Mouse (Mus musculus) thymus, postnatal 36 days (tissue): Measurements from ENCODE around the gene Kazn.

Experiments
- DNase-seq, 2 experiments: peaks; one replicate each; pipeline ENCODE4 v3.0.0; 2022; ENCODE audit warnings: mixed read lengths in 2 of 2

Kazn gene

DNA sequence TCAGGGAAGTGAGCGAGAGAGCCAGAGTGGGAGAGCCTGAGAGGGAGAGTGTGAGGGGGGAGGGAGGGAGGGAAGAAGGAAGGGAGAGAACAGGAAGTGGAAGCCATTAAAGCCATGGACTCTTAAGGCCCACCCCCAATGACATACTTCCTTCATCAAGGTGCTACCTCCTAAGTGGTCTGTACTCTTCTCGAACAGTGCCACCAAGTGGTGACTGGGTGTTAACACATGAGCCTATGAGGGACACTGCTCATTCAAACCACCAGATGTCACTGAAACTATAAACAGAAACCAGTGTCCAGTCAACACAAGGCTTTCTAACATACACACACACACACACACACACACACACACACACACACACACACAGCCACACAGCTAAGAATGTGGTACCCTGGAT is 77.1 kb downstream of the Kazn start:
- DNase-seq = no peak

DNA sequence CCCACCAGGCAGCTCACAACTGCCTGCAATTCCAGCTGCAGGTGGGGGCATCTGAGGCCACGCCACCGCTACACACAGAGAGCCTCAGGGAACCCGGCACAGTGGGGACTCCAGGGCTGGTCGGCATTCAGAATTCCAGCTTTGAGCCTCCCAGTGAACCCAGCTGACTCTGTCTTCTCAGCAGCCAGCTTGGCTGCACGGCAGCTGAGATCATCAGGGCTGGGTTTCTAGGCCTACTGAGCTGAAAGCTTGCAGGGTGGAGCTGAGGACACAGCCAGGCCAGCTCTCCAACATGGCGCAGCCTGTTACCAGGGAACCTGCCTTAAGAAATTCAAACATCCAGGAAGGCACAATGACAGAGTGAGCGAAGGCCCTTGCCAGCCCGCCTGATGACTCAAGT is 79.2 kb downstream of the Kazn start:
- DNase-seq = no peak

DNA sequence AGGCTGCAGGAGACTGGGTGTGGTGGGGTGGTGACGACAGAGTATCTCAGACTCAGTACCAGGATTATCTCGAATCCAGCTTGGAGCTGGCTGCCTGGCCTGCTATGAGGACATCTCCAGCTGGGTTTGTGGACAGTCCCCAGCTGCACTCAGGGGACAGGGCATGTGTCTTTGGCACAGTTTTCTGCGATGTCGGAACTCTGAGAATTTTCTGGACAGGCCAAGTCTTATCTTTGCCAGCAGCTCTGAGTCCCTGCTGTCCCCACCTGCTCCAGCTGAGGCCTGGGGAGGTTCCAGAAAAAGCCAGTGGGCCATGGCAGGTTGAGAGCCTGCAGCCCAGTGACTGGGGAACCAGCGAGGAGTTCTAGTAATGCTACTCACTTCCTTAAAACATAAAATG is 82.7 kb downstream of the Kazn start:
- no peak for DNase-seq

DNA sequence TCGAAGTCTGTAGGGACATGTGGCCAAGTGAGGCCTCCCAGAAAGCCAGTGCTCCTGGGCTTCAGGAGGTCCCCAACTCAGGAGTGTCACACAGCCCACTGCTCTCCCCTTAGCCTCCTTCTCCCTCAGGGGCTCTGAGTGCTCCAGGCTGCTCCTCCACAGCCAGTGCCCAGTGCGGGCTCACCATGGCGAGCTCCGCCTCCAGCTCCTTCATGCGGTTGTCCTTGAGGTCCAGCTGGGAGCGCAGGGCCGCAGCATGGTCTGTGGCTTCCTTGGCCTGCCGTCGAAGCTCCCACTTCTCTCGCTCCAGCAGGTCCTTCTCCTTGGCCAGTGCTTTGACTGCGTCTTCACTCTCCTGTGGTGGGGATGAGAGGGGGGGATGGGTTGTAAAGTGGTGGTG is 85.0 kb downstream of the Kazn start:
- no peak for DNase-seq

DNA sequence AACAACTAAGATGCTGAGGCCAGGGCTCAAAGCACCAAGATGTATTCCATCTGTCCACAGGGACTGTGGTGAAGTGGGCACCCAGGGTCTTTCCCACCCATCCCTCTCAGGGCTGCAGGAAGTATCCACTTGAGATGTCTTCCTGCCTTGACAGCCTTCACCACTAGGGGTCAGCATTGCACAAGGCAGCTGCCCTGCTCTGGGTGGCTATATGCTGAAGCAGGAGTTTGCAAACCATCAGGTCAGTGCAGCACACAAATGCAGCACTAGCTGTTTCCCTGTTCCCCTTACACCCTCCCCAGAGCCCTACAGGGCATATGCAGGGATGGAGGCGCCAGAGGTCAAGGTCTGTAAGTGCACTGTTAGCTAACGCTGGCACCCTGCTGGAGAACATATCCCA is 85.7 kb downstream of the Kazn start:
- DNase-seq = peak; percentile 66 to 76

DNA sequence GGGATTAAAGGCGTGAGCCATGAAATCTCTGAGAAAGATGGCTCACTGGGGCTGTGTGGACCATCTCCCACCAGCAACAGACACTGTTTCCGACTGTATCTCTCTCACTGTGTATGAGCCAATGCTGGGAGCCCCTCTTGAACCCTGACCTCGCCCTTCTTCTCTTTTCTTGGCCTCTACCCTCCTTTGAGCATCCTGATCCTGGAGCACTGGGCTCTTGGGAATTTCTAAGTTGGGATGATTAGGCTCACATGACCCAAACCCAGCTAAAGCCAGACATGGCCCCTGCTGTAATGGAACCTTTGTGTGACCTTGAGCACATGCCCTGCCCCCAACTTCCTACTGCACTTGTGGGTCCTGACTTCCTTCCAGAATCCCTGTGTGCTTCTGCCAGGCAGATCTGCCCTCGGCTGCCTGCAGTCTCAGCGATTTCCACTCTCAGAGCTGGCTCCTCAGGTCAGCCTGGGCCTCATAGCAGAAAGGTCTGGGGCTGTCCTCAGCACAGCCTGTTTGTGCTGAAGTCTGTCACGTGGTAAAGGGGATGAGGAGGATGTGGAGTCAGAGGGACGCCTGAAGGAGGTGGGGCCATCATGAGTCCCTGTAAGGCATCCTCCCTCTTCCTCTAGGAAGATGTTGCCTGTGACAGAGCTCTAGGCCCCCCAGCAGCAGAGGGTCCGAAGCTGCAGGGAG is 86.3 kb downstream of the Kazn start:
- DNase-seq = no peak

DNA sequence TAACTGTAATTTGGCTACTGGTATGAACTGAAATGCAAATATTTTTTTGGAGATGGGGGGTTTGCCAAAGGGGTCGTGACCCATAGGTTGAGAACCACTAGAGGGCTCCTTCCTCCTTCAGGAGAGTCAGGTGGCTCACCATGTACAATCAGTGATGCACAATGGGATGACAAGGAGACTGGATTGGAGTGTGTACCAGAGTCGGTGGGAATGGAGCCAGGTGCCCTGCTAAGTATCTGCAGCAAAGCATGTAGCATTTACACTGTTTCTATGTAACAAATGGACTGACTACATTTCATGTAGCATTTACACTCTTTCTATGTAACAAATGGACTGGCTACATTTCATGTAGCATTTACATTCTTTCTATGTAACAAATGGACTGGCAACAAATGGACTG is 89.1 kb downstream of the Kazn start:
- DNase-seq = no peak

DNA sequence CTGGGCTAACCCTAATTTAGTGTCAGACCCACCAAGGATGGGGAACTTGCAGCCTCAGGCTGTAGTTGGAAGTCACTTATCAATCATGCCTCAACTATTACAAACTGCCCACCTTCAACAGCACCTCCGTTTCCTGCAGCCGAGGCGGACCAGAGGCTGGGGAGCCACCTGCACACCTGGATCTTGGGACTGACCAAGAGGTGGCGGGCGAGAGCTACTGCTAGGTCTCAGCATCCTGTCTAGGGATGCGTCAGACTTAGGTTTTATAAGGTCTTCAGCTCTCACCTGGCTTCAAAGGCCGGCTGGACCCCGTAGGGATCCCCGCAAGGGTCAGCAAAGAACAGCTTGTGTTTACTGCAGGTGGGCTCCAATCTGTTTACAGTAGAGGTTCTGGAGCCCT is 90.0 kb downstream of the Kazn start:
- DNase-seq = no peak

DNA sequence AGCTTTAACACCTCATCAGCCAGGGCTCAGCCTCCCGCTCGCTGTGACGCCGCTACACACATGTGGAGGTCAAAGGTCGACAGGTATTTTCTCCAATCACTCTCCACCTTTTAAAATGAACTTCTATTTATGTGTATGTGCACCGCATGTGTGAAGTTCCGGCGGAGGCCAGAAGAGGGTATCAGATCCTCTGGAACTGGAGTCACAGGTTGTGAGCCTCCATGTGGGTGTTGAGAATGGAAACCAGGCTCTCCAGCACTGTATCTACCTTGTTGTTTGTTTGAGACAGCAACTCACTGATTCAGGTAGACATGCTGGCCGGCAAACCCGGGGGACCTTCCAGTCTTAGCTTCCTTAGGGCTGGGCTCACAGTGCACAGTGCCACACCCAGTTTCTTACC is 91.5 kb downstream of the Kazn start:
- DNase-seq = no peak

DNA sequence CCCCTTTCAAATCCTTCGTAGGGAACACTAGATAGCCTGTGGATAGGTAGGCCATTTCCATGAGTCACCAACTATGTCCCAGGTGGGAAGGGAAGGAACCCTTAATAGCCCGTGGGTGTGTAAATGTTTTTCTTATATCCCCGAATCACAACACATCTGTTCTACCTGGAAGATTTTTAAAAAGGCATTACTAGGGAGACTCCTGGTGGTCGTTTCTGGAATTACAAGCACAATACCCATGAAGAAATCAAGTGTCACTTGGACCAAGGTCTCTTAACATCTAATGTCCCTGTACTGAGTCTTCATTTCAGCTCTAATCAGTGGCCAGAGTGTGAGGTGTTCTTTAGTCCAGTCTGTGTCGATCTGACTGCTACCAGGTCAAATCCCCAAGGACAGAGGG is 95.1 kb downstream of the Kazn start:
- DNase-seq = no peak

DNA sequence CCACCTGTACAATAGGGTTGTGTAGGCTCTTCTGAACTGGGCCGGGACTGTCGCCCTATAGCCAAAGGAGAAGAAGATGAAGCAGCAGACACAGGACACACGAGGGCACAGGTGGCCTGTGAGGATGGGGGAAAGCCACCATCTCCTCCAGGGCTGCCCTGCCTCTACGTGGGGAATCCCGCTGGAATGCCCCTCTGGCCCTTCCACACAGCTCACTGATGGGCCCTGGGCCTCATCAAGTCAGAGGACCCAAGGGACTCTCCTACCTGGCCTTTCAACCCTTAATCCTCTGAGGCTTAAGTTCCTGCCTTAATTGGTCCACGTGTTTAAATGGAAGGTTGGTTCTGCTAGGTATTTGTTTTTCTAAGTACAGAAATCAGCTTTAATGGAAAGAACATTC is 95.9 kb downstream of the Kazn start:
- no peak for DNase-seq

DNA sequence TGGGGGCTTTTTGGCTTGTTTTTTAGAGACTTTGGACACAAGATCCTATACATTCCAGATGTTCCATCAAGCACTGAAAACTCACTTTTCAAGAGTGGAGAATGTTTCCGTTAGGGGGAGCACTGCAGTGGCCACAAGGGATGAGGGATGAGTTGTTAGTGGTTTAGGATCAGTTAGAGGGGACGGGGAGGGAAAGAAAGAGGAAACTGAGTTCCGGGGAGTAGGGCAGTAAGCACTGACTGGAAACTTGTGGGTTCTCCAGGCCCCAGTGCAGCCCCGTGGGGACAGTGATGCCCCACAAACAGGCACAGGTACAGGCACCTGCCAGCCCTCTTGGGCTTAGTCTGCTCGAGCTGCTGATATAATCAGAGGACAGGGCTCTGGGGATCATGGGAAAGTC is 99.5 kb downstream of the Kazn start:
- DNase-seq = no peak

DNA sequence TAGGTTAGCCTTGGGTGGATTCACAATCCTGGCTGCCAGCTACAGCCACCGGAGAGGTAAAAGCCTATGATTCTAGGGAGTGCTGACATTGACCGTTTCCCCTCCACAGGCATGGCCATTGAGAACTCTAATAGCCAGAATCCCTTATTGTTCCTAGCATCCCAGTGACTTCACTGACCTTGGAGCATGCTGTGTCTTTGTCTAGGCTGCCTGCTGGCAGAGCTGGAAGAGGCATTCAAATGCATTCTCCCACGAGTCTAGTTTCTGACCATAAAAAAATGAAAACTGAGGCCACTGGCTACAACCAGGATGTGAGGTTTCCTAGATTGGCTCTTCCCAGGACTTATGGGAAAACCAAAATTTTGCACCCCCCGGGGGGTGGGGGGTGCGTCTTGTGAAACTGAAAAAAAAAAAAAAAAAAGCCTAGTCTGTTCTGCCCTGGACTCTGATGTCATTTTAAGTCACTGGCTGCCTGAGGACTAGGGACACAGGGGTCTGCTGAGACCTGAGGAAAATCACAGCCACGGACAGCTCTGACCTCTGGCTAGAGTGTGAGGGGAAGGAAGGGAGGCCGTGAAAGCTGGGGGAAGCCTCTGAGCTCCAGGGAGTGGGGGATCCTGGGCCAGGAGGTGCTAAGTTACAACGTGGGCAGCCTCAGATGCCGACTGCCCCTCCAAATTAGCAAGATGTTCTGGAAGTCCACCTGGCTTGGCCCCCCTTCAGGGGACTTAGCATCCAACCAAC is 100.7 kb downstream of the Kazn start:
- no peak for DNase-seq

DNA sequence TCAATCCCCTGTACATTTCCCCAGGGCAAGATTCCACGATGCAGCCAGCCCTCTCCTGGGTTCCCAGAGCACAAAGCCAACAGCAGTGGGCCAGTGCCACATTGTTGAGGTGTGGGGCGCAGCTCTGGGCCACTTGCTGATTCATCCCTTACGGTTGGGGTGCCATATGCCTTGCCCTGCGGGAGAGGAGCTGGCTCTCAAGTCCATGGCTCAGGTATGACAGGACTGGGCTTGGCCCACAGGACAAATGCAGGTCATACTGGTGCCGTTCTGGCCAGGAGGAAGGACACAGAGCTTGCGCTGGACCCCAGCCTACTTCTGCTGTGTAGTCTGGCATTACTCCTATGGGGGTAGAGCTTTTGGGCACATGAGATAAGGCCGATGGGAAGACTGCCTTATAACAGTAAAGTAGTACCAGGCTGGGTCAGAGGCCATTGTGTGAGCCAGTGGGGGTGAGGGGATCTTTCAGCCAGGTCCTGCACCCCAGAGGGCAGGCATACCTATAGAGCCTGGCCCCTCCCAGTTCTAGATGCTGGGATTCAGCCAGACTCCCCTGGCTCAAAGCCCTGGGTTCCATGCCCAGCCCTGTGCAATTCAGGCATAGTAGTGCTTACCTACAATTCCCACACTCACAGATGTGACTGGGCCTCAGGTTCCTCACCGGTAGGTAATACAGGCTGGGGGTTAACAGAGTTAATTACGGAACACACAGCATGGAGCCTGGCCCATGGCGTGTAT is 102.3 kb downstream of the Kazn start:
- DNase-seq = no peak

DNA sequence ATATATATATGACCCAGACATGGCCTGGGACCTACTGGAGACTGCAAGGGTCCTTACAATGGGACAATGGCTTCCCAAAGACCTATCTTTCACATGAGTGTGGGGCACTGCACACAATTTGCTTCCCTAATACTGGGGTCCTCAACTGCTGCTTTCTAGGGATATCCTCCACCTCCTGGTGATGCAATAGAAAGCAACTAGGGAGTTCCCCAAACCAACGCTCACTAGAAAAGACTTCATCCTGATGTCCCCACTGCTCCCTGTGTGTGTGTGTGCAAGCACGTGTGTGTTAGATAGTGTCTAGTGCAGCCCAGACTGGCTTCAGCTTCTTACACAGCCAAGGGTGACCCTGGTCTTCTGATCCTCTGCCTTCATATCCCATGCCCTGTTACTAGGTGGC is 103.7 kb downstream of the Kazn start:
- DNase-seq = no peak

DNA sequence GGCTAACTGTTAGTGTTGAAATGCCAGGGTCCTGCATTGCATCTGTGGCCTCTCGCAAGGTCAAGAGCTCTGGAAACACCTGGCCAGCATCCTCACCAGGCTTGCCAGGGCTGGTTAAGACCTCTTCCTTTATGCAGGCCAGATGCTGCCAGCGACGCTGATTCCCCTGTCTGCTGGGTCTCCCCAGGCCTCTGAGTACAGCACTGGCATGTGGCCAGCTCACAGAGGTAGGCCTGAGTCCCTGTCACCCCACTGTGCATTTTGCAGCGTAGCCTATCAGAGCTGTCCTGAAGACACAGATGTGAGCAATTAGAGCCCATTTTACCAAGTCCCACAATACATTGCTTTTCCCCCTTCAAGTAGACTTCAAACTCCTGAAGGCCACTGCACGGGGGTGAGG is 109.0 kb downstream of the Kazn start:
- no peak for DNase-seq

DNA sequence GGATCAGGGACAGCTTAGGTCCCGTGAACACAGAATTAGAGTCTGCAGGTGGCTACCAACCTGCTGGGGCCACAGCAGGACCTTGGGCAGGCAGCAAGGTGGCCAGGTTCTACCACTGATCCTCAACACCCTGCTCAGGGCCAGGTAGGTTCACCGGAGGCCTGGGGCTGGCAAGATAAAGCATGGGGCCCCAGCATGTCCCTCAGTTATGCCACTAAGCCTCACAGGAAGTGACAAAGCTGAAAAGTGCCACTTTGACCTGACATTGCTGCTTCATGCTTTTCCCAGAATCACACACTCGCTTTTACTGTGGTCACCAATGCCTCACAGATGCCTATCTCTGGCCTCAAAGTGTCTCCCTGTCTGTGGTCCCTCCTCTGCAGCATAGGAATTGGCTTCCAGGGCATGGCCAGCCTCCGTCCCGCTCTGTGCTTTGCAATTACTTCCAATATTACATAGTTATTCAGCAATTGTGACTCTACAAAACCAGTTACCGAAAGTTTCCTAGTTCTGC is 111.9 kb downstream of the Kazn start:
- no peak for DNase-seq

DNA sequence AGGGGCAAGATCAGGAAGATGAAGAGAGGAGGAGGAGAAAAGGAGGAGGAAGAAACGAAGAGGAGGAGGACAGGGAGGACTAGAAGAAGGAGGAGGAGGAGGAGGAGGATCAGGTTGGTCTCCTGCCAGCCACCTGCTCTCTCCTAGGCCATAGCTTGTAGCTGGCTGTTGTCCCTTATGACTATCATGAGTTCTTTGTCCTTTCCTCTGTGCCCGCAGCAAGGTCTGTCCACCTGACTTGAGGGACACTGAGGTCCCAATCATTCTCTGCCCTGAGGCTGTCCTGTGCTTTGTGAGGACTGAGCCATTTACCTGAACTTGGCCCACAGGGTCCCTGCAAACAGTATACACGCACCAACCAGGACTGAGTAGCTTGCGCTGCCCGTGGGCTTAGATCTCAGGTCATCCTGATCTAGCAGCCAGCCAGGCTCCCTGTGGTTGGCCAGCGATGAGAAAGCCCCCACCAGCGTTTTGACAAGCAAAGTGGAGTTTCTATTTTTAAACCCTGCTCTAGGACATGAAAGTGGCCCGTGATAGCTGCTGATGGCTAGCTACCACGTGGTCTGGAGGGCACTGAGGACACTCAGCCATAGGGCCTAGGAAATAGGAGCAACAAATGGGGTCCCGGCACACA is 112.4 kb downstream of the Kazn start:
- no peak for DNase-seq

DNA sequence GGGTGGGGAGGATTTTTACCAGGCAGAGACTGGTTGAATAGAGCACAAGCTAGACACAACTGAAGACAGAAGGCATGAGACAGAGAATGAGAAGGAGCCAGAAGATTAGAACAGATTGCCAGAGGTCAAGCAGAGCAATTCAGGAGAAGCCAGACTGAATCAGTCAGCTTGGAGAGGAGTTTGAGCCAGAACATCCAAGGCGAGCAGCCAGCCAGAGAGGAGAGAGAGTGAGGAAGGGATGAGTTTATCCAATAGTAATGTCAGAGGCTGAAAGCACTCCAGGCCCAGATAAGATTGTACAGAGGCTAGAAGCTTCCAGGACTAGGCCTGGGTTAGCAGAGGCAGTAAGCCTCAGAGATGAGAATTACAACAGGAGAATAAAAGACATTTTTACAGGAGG is 118.0 kb downstream of the Kazn start:
- no peak for DNase-seq

DNA sequence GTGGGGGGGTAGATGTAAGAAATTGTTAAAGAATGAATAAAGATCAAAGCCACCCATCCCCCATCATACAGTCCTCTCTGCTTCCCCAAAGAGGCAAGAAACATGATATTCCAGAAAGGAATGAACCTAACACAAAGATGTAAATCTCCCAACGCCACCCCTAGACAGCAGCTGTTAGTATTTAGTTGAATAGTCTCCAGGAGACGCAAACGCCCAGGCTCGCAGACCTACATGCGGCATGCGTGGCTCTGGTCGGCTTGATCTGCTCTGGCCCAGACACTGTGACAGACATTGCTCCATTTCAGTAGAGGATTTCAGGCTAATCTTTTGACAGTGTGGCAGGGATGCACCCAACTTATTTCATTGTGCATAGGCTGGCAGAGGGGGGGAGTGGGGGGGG is 120.7 kb downstream of the Kazn start:
- DNase-seq = no peak

DNA sequence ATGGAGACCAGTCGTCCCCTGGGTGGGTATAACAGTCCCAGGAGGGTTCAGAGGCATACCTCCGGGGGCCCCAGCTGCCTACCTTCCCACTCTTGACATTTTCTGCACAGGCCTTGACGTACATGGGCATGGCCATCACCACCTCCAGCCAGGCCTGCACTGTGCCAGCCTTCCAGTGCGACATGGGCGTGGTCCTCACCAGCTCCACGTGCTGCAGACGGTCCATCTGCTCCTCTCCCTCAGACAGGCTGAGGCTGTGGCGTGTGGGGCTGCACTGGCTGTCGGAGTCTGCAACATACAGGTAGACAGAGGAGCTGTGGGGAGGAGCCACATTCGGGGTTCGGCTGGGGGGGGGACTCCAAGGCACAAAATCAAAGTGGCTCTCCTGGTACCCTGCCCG is 121.2 kb downstream of the Kazn start:
- no peak for DNase-seq

DNA sequence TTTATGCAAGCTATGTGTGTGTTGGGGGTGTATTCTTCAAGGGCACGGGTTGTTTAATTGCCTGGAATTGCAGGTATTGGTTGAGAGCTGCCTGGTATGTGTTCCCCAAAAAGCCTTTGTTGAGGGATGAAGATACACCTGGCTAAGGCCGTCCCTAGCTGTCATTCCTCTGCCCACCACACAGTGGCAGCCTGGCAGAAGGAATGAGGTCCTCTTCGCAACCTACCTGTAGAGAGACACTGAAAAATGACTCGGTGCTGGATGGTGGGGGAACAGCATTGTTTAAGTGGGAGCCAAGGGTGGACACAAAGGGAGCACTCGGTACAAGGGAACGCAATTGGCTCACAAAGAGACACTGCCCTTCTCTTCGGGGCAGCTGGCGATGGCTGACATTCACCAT is 125.9 kb downstream of the Kazn start:
- DNase-seq = peak in 1 of 2 experiments; percentile 12

DNA sequence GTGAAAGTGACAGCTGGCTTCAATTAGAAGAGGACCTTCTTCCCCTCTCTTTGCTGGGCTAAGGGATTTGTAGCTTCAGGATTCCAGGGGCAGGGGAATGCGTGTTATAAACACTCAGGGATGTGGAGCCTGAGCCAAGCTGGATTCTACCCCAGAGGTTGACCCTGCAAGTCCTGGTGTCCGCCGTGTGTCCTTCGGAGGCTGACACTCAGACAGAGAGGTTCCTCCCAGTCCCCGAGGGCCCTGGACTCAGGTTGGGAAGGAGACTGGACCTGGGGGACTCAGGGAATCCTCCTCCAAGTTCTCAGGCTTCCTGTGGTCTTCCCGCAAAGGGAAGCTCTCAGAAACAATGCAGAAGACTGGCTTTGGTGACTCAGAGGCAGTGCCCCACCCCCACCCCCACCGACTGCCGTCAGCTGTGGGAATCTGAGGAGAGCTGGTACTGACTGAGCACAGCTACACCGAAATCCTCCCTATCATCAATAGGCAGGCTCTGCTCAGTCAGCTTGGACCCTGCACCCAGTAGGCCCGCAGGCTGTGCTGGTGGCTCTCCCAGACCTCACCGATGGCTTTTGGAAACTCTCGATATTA is 136.0 kb downstream of the Kazn start:
- DNase-seq = no peak
